Mouse (Mus musculus) kidney, embryonic 15.5 days (tissue): ENCODE data around the gene Camta1. TPM values are rescaled to one million over a fixed set of nuclear protein-coding genes. Genes with fewer than 3 reads are reported as not detected.

ENCODE experiments used
- ATAC-seq: fragments of 200-750 bp; cut with Nextera tagmentation; replicated peaks from 2 replicates; pipeline ENCODE4 v1.8.0; 2017; ENCODE audit warnings: moderate TSS enrichment; ENCODE audit not compliant: low FRiP score
- H3K27ac ChIP-seq: fragments of 300-500 bp; sonication (generic); 2 replicates; pipeline ENCODE4 v1.5.1; 2015; ENCODE audit warnings: mild to moderate bottlenecking, inconsistent platforms
- H3K27me3 ChIP-seq: fragments of 300-500 bp; sonication (generic); 2 replicates; pipeline ENCODE4 v1.6.1; 2015; ENCODE audit warnings: inconsistent platforms
- H3K36me3 ChIP-seq: fragments of 300-500 bp; sonication (generic); 2 replicates; pipeline ENCODE4 v1.6.1; 2015; ENCODE audit warnings: inconsistent platforms
- H3K4me1 ChIP-seq: fragments of 300-500 bp; sonication (generic); 2 replicates; pipeline ENCODE4 v1.6.1; 2015; ENCODE audit warnings: inconsistent platforms
- H3K4me2 ChIP-seq: fragments of 300-500 bp; sonication (generic); 2 replicates; pipeline ENCODE4 v1.6.1; 2015; ENCODE audit warnings: moderate library complexity, mild to moderate bottlenecking, inconsistent platforms
- H3K4me3 ChIP-seq: fragments of 300-500 bp; sonication (generic); replicated peaks from 2 replicates; pipeline ENCODE4 v1.5.1; 2015; ENCODE audit warnings: mild to moderate bottlenecking, inconsistent platforms
- H3K9ac ChIP-seq: fragments of 300-500 bp; sonication (generic); 2 replicates; pipeline ENCODE4 v1.6.1; 2015; ENCODE audit warnings: mild to moderate bottlenecking, inconsistent platforms
- H3K9me3 ChIP-seq: fragments of 300-500 bp; sonication (generic); replicated peaks from 2 replicates; pipeline ENCODE4 v1.6.1; 2016; ENCODE audit warnings: inconsistent platforms
- WGBS: fragments of 180-500 bp; shearing (Covaris S2); methylation state at CpG from one replicate; pipeline ENCODE4 v1.1.7; 2015; ENCODE audit warnings: mixed read lengths; 5-methylcytosine and 5-hydroxymethylcytosine counted together
- polyA plus RNA-seq: library from polyadenylated mRNA; unstranded; fragments of >200 nt; fragmentation: Nextera tagmentation; extraction: Ambion mirVana; gene quantifications from 2 replicates; pipeline ENCODE4 v1.2.1, GENCODE M21; 2015

Camta1 gene
- polyA plus RNA-seq, 1 experiment from 2014 or later: 87.9 TPM

GRCm38 (mm10) chr4:151097104-151097438, 764.6 kb downstream of the Camta1 start:
- WGBS: 81% methylated on average over 11 of the region's 11 CpGs
- no peak overlapping the region for H3K27ac ChIP-seq

GRCm38 (mm10) chr4:151096334-151097103, 765.2 kb downstream of the Camta1 start:
- Histone ChIP-seq H3K27ac (no peak overlapping the region), H3K9ac (no peak overlapping the region), H3K4me1 (peaks cover 13% of the 10 kb centered on the region), H3K9me3 (0 out of 2 replicates have a peak, but pooled peaks cover under 1% of the 10 kb centered on the region), H3K4me3 (no peak overlapping the region), H3K4me2 (no peak overlapping the region), H3K36me3 (no peaks in the 10 kb centered on the region), H3K27me3 (no peaks in the 10 kb centered on the region)
- WGBS: 67% methylated on average over 18 of the region's 18 CpGs
- no peak for ATAC-seq

More at GRCm38 (mm10) chr4:151097104-151097438, 764.6 kb downstream of the Camta1 start:
- no peaks in the 10 kb centered on the region for H3K36me3 ChIP-seq
- ATAC-seq: no peak
- H3K4me2 ChIP-seq: no peak overlapping the region
- peaks cover 13% of the 10 kb centered on the region for H3K4me1 ChIP-seq
- no peak overlapping the region for H3K4me3 ChIP-seq
- H3K9me3 ChIP-seq: 0 out of 2 replicates have a peak, but pooled peaks cover 4% of the 10 kb centered on the region
- no peaks in the 10 kb centered on the region for H3K27me3 ChIP-seq
- no peak overlapping the region for H3K9ac ChIP-seq

GRCm38 (mm10) chr4:151095207-151095606, 766.5 kb downstream of the Camta1 start:
- Histone ChIP-seq H3K27me3 (no peaks in the 10 kb centered on the region), H3K9ac (no peak overlapping the region), H3K4me3 (no peak overlapping the region), H3K4me1 (peaks cover 20% of the 10 kb centered on the region), H3K4me2 (no peak overlapping the region), H3K27ac (no peak overlapping the region), H3K36me3 (no peaks in the 10 kb centered on the region), H3K9me3 (no peaks in the 10 kb centered on the region)
- no peak for ATAC-seq
- WGBS: 42% methylated on average over 2 of the region's 2 CpGs

GRCm38 (mm10) chr4:151089270-151089669, 772.4 kb downstream of the Camta1 start, which contains the start of gene Gm13090:
Gm13090 (plus strand) TSS chr4:151089570.
- H3K4me1 ChIP-seq: peaks cover 7% of the 10 kb centered on the region
- no peaks in the 10 kb centered on the region for H3K9me3 ChIP-seq
- peaks cover 14% of the 10 kb centered on the region; the same call in 1 of the 2 replicates for H3K36me3 ChIP-seq
- no peak within 1 kb of the TSS for H3K4me3 ChIP-seq
- WGBS: 87% methylated on average over 7 of the region's 7 CpGs
- H3K27ac ChIP-seq: no peak within 1 kb of the TSS
- ATAC-seq: no peak
- no peaks in the 10 kb centered on the region for H3K27me3 ChIP-seq
- no peak within 1 kb of the TSS for H3K4me2 ChIP-seq
- no peak within 1 kb of the TSS for H3K9ac ChIP-seq

GRCm38 (mm10) chr4:151088819-151089218, 772.9 kb downstream of the Camta1 start:
- no peaks in the 10 kb centered on the region for H3K27me3 ChIP-seq
- no peak for ATAC-seq
- H3K4me1 ChIP-seq: peaks cover 7% of the 10 kb centered on the region
- H3K9ac ChIP-seq: no peak overlapping the region
- H3K9me3 ChIP-seq: no peaks in the 10 kb centered on the region
- no peak overlapping the region for H3K4me2 ChIP-seq
- H3K36me3 ChIP-seq: peaks cover 19% of the 10 kb centered on the region; the same call in 1 of the 2 replicates
- no peak overlapping the region for H3K4me3 ChIP-seq
- H3K27ac ChIP-seq: no peak overlapping the region
- 87% methylated on average over 14 of the region's 14 CpGs for WGBS

GRCm38 (mm10) chr4:151087358-151087757, 774.3 kb downstream of the Camta1 start:
- Histone ChIP-seq H3K4me1 (peaks cover 7% of the 10 kb centered on the region), H3K9me3 (no peaks in the 10 kb centered on the region), H3K36me3 (peaks cover 24% of the 10 kb centered on the region; the same call in 1 of the 2 replicates), H3K27ac (no peak overlapping the region), H3K27me3 (no peaks in the 10 kb centered on the region), H3K4me3 (no peak overlapping the region), H3K4me2 (no peak overlapping the region), H3K9ac (no peak overlapping the region)
- ATAC-seq: no peak
- WGBS: 95% methylated on average over 1 of the region's 1 CpGs

- Histone ChIP-seq H3K36me3 (peaks cover 34% of the 10 kb centered on the region; the same call in 1 of the 2 replicates), H3K4me3 (no peak overlapping the region), H3K27ac (no peak overlapping the region), H3K9me3 (no peaks in the 10 kb centered on the region), H3K27me3 (no peaks in the 10 kb centered on the region), H3K4me2 (no peak overlapping the region), H3K4me1 (0 out of 2 replicates have a peak, but pooled peaks cover 5% of the 10 kb centered on the region), H3K9ac (no peak overlapping the region)
- 83% methylated on average over 5 of the region's 5 CpGs for WGBS
- no peak for ATAC-seq
Observed at GRCm38 (mm10) chr4:151083027-151083426, 778.6 kb downstream of the Camta1 start.

GRCm38 (mm10) chr4:151081977-151082376, 779.7 kb downstream of the Camta1 start:
- H3K9me3 ChIP-seq: no peaks in the 10 kb centered on the region
- no peak for ATAC-seq
- no peaks in the 10 kb centered on the region for H3K27me3 ChIP-seq

GRCm38 (mm10) chr4:151081355-151081754, 780.3 kb downstream of the Camta1 start:
- H3K27me3 ChIP-seq: no peaks in the 10 kb centered on the region
- H3K27ac ChIP-seq: 0 out of 2 replicates have a peak overlapping the region, but pooled peaks have one; percentile 48
- no peak overlapping the region for H3K4me3 ChIP-seq
- peaks cover 44% of the 10 kb centered on the region; the same call in 1 of the 2 replicates for H3K36me3 ChIP-seq
- 42% methylated on average over 2 of the region's 2 CpGs for WGBS
- H3K4me2 ChIP-seq: no peak overlapping the region
- H3K9ac ChIP-seq: no peak overlapping the region
- ATAC-seq: peak; percentile 62
- H3K4me1 ChIP-seq: 0 out of 2 replicates have a peak, but pooled peaks cover 5% of the 10 kb centered on the region
- no peaks in the 10 kb centered on the region for H3K9me3 ChIP-seq

More at GRCm38 (mm10) chr4:151081977-151082376, 779.7 kb downstream of the Camta1 start:
- 90% methylated on average over 13 of the region's 13 CpGs for whole genome bisulfite sequencing
- Histone ChIP-seq H3K9ac (no peak overlapping the region), H3K36me3 (peaks cover 42% of the 10 kb centered on the region; the same call in 1 of the 2 replicates), H3K4me2 (no peak overlapping the region), H3K4me3 (no peak overlapping the region), H3K27ac (no peak overlapping the region), H3K4me1 (0 out of 2 replicates have a peak, but pooled peaks cover 5% of the 10 kb centered on the region)

GRCm38 (mm10) chr4:151074817-151075216, 786.9 kb downstream of the Camta1 start:
- no peak overlapping the region for H3K4me2 ChIP-seq
- H3K4me3 ChIP-seq: no peak overlapping the region
- no peak overlapping the region for H3K9ac ChIP-seq
- H3K4me1 ChIP-seq: no peaks in the 10 kb centered on the region
- H3K9me3 ChIP-seq: no peaks in the 10 kb centered on the region
- no peak overlapping the region for H3K27ac ChIP-seq
- ATAC-seq: no peak
- H3K27me3 ChIP-seq: no peaks in the 10 kb centered on the region
- H3K36me3 ChIP-seq: peaks cover 44% of the 10 kb centered on the region; the same call in 1 of the 2 replicates
- WGBS: 94% methylated on average over 15 of the region's 15 CpGs

- no peaks in the 10 kb centered on the region for H3K27me3 ChIP-seq
- WGBS: 55% methylated on average over 13 of the region's 13 CpGs
- H3K36me3 ChIP-seq: peaks cover 32% of the 10 kb centered on the region; the same call in 1 of the 2 replicates
- H3K27ac ChIP-seq: no peak overlapping the region
- H3K4me2 ChIP-seq: no peak overlapping the region
- peak; percentile 49; the same call in 1 of the 2 replicates for ATAC-seq
- H3K9ac ChIP-seq: no peak overlapping the region
- H3K4me1 ChIP-seq: no peaks in the 10 kb centered on the region
- H3K4me3 ChIP-seq: no peak overlapping the region
- no peaks in the 10 kb centered on the region for H3K9me3 ChIP-seq
Observed at GRCm38 (mm10) chr4:151073108-151073744, 788.5 kb downstream of the Camta1 start.

GRCm38 (mm10) chr4:151070962-151071361, 790.7 kb downstream of the Camta1 start:
- H3K9ac ChIP-seq: no peak overlapping the region
- no peaks in the 10 kb centered on the region for H3K4me1 ChIP-seq
- H3K4me3 ChIP-seq: no peak overlapping the region
- H3K27ac ChIP-seq: no peak overlapping the region
- H3K4me2 ChIP-seq: no peak overlapping the region
- peaks cover 17% of the 10 kb centered on the region for H3K36me3 ChIP-seq
- no peak for ATAC-seq
- WGBS: 84% methylated on average over 7 of the region's 7 CpGs
- no peaks in the 10 kb centered on the region for H3K9me3 ChIP-seq
- H3K27me3 ChIP-seq: no peaks in the 10 kb centered on the region
